Mouse (Mus musculus): ENCODE data around the gene Fam181b. TPM values are rescaled to one million over a fixed set of nuclear protein-coding genes. Genes with fewer than 3 reads are reported as not detected.

The Fam181b gene
- not detected for polyA plus RNA-seq (2017; shearing (Covaris generic))

DNA sequence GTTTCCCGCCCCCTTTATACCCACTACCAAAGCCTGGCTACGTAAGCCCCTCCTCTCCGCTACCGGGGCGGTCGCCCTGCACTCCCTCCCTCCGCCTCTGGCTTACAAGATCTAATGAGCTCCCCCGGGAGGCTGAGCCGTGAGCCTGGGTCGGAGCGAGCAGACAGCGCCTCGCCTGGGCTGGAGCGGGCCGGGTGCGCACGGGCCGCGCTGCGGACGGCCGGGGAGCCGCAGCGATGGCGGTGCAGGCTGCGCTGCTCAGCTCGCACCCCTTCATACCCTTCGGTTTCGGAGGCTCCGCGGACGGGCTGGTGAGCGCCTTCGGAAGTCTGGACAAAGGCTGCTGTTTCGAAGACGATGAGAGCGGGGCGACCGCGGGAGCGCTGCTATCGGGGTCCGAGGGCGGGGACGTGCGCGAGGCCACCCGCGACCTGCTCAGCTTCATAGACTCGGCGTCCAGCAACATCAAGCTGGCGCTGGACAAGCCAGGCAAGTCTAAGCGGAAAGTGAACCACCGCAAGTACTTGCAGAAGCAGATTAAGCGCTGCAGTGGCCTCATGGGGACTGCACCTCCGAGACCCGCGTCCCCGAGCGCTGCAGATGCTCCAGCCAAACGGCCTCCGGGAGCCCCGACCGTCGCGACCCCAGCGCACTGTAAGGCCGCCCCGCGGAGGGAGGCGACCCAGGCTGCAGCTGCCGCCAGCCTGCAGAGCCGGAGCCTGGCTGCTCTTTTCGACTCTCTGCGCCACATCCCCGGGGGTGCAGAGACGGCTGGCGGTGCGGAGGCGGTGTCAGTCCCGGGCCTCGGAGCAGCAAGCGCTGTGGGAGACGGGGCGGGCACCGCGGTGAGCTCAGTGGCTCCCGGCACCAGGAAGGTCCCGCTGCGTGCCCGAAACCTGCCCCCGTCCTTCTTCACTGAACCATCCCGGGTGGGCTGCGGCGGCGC is at the start of gene Fam181b:
TSS of gene Fam181b (plus strand) at position 81 of the 946 bp plus-strand sequence.

Other genes starting within 250 kb of the Fam181b start
- 4.2 TPM for gene Ddias, start 205.6 kb upstream of the Fam181b start, polyA plus RNA-seq (2017; shearing (Covaris generic))
- 20.7 TPM for gene Prcp, start 205.4 kb upstream of the Fam181b start, polyA plus RNA-seq (2017; shearing (Covaris generic))